Mouse (Mus musculus): ENCODE measurements at regions not wholly inside any gene's neighbourhood (a gene's known extent, or its start where the extent isn't known, plus 50 kb on each side); places are given as distances from the start of the nearest gene placed in this dataset.

- DNase-seq, result no peak
Measured at GRCm38 (mm10) chr9:51523471-51523870, 194.8 kb upstream of the 1810046K07Rik start.

GRCm38 (mm10) chr9:51525906-51526305 lies 197.2 kb upstream of the 1810046K07Rik start:
- peak; percentile 9 for DNase-seq

GRCm38 (mm10) chr9:51538894-51539293 lies 210.2 kb upstream of the 1810046K07Rik start:
- DNase-seq, result peak; percentile 5

- no peak for DNase-seq
Measured at GRCm38 (mm10) chr9:51541940-51542339, 213.2 kb upstream of the 1810046K07Rik start.

GRCm38 (mm10) chr9:51572040-51572439 lies 193.1 kb upstream of the Arhgap20 start:
- DNase-seq, result no peak

GRCm38 (mm10) chr9:51581601-51582000 lies 183.5 kb upstream of the Arhgap20 start:
- DNase-seq, result no peak

- no peak for DNase-seq
Measured at GRCm38 (mm10) chr9:51593707-51594106, 171.4 kb upstream of the Arhgap20 start.

- peak; percentile 21 for DNase-seq
Measured at GRCm38 (mm10) chr9:51598706-51599105, 166.4 kb upstream of the Arhgap20 start.

GRCm38 (mm10) chr9:51608158-51608557 lies 157.0 kb upstream of the Arhgap20 start:
- no peak for DNase-seq

GRCm38 (mm10) chr9:51608697-51609456 lies 156.3 kb upstream of the Arhgap20 start:
- DNase-seq, result no peak

GRCm38 (mm10) chr9:51626156-51626555 lies 139.0 kb upstream of the Arhgap20 start:
- DNase-seq, result no peak

- DNase-seq, result no peak
Measured at GRCm38 (mm10) chr9:51636097-51636496, 129.0 kb upstream of the Arhgap20 start.

GRCm38 (mm10) chr9:51636559-51637127 lies 128.5 kb upstream of the Arhgap20 start:
- DNase-seq, result no peak

- DNase-seq, result no peak
Measured at GRCm38 (mm10) chr9:51637131-51637920, 127.8 kb upstream of the Arhgap20 start.

GRCm38 (mm10) chr9:51641706-51642105 lies 123.4 kb upstream of the Arhgap20 start:
- no peak for DNase-seq

- no peak for DNase-seq
Measured at GRCm38 (mm10) chr9:51645426-51645825, 119.7 kb upstream of the Arhgap20 start.

GRCm38 (mm10) chr9:51653376-51654292 lies 111.5 kb upstream of the Arhgap20 start:
- no peak for DNase-seq

- DNase-seq, result no peak
Measured at GRCm38 (mm10) chr9:51654645-51655044, 110.5 kb upstream of the Arhgap20 start.

- no peak for DNase-seq
Measured at GRCm38 (mm10) chr9:51657796-51658195, 107.3 kb upstream of the Arhgap20 start.

- DNase-seq, result peak; percentile 17
Measured at GRCm38 (mm10) chr9:51660908-51661874, 103.9 kb upstream of the Arhgap20 start.

GRCm38 (mm10) chr9:51661911-51662310 lies 103.2 kb upstream of the Arhgap20 start:
- no peak for DNase-seq
